Mouse (Mus musculus) limb, embryonic 14.5 days (tissue): Measurements from ENCODE around the gene Cdh5. TPM values are rescaled to one million over a fixed set of nuclear protein-coding genes. Genes with fewer than 3 reads are reported as not detected.
"Not testable (repeated sequence)": the region's sequence is repeated elsewhere in the genome, so short reads cannot be mapped to it uniquely, and the experiment has no call there.

Source experiments
- ATAC-seq: fragments of 200-750 bp; cut with Nextera tagmentation; 2 replicates; pipeline ENCODE4 v1.8.0; 2017; ENCODE audit warnings: low read depth, moderate number of reproducible peaks, moderate TSS enrichment; ENCODE audit not compliant: low FRiP score
- DNase-seq: peaks from one replicate; pipeline ENCODE4 v3.0.0-alpha.2; 2015; ENCODE audit warnings: low spot score
- H3K27ac ChIP-seq: fragments of 300-500 bp; sonication (generic); replicated peaks from 2 replicates; pipeline ENCODE4 v1.5.1; 2014; ENCODE audit warnings: low read depth, mild to moderate bottlenecking, low read length, moderate library complexity, mixed read lengths
- H3K27me3 ChIP-seq: fragments of 300-500 bp; sonication (generic); 2 replicates; pipeline ENCODE4 v1.6.1; 2014; ENCODE audit warnings: low read length, mixed read lengths; ENCODE audit not compliant: control insufficient read depth, insufficient read depth
- H3K36me3 ChIP-seq: fragments of 300-500 bp; sonication (generic); 2 replicates; pipeline ENCODE4 v1.6.1; 2014; ENCODE audit warnings: mild to moderate bottlenecking, low read length, moderate library complexity, mixed read lengths; ENCODE audit not compliant: control insufficient read depth, insufficient read depth
- H3K4me1 ChIP-seq: fragments of 300-500 bp; sonication (generic); 2 replicates; pipeline ENCODE4 v1.6.1; 2014; ENCODE audit warnings: antibody characterized with exemption, low read length, mixed read lengths; ENCODE audit not compliant: control insufficient read depth, insufficient read depth
- H3K4me2 ChIP-seq: fragments of 300-500 bp; sonication (generic); replicated peaks from 2 replicates; pipeline ENCODE4 v1.6.1; 2014; ENCODE audit warnings: low read depth, mild to moderate bottlenecking, low read length, moderate library complexity; ENCODE audit not compliant: severe bottlenecking
- H3K4me3 ChIP-seq: fragments of 300-500 bp; sonication (generic); replicated peaks from 2 replicates; pipeline ENCODE4 v1.5.1; 2014; ENCODE audit warnings: low read length
- H3K9ac ChIP-seq: fragments of 300-500 bp; sonication (generic); 2 replicates; pipeline ENCODE4 v1.6.1; 2014; ENCODE audit warnings: mild to moderate bottlenecking, low read depth, low read length, moderate library complexity; ENCODE audit not compliant: severe bottlenecking
- H3K9me3 ChIP-seq: fragments of 300-500 bp; sonication (generic); 2 replicates; pipeline ENCODE4 v1.6.1; 2016; ENCODE audit warnings: low read length; ENCODE audit not compliant: control insufficient read depth
- POLR2A ChIP-seq: fragments of 200-500 bp; IDR thresholded peaks from 2 replicates; pipeline ENCODE4 v1.8.0; 2012; ENCODE audit warnings: inconsistent platforms, mild to moderate bottlenecking, moderate library complexity, borderline replicate concordance; ENCODE audit not compliant: insufficient read depth, insufficient read length; ENCODE audit errors: extremely low read depth
- WGBS: fragments of 180-500 bp; shearing (Covaris S2); extraction: QIAGEN DNeasy Blood & Tissue Kit; methylation state at CpG from one replicate; pipeline ENCODE4 v1.1.7; 2014; 5-methylcytosine and 5-hydroxymethylcytosine counted together
- polyA plus RNA-seq, 2 experiments: library from polyadenylated mRNA; depleted of rRNA in 1 of 2; stranded (reverse) in 1 of 2; unstranded in 1 of 2; fragments of >200 nt; fragmentation: Nextera tagmentation in 1 of 2; extraction: Ambion mirVana in 1 of 2; gene quantifications; 2 replicates each; pipeline versions ENCODE4 v1.2.1 to v1.2.3; 2012 to 2014

Gene Cdh5
- polyA plus RNA-seq, 2 experiments, result 34.6 to 58.0 TPM

DNA sequence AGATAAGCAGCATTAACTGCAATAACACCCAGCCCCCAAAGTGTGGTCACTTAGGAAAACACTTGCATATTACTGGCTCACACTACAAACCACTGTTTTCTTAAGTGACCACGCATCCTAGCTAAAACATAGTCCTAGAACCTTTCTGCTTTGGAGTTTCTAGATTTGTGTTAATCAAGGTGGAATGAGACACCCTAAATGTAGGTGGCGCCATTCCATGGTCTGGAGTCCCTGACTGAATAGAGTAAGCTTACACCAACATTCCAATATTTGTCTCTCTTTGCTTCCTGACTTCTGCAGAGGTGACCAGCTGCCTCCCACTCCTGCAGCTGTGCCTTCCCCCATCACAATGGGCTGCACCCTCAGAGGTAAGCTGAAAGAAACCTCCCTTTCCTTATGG is 14.8 kb upstream of the Cdh5 start:
- Histone ChIP-seq H3K4me2 (no peak overlapping the region), H3K4me3 (no peak overlapping the region), H3K27ac (no peak overlapping the region), H3K4me1 (no peaks in the 10 kb centered on the region; the same call in 1 of the 2 replicates), H3K9me3 (no peaks in the 10 kb centered on the region), H3K9ac (no peak overlapping the region), H3K36me3 (no peaks in the 10 kb centered on the region), H3K27me3 (no peaks in the 10 kb centered on the region)
- ATAC-seq (no peak), DNase-seq (no peak)
- WGBS, result 70% methylated on average over 2 of the region's 2 CpGs
- TF ChIP-seq POLR2A, result no peak

DNA sequence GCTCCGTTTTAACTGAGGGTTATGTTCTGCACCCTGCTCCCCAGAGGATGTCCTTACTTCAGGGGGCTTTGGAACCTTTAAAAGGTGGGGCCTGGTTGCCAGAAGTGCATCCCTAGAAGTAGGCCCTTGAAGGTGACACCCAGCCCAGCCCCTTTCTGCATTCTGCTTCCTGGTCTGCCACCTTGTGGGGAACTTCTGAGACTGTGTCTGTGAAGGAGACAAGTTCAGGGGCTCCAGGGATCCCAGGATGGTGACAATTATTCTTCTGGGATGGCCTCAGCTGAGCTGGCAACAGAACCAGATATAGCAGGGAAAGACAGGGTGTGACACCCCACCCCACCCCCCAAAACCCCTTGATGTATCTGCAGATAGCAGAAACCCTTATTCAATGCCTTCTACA is 14.3 kb upstream of the Cdh5 start:
- DNase-seq (no peak), ATAC-seq (no peak)
- Histone ChIP-seq H3K4me3 (no peak overlapping the region), H3K27ac (no peak overlapping the region), H3K9me3 (no peaks in the 10 kb centered on the region), H3K27me3 (no peaks in the 10 kb centered on the region), H3K4me1 (no peaks in the 10 kb centered on the region; the same call in 1 of the 2 replicates), H3K36me3 (no peaks in the 10 kb centered on the region), H3K9ac (no peak overlapping the region), H3K4me2 (no peak overlapping the region)
- no peak for TF ChIP-seq POLR2A
- WGBS, result 37% methylated on average over 1 of the region's 1 CpGs

DNA sequence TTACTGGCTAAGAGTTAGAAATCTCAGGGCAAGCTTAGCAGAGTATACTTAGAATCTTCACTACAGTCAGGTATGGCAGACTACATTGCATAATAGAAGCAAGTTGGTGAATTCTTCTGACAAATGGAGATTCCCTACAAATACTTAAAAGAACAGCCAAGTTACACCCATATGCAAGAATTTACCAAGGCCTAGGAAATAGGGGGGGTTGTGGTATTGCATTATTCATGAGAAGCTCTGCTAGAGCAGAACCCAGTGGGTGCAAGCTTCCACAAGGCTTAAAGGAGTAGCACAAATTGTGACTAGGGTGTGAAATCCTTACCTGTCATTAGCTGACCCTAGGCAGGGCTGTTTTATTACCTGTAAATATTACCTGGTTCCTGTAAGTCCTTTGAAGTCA is 13.5 kb upstream of the Cdh5 start:
- H3K9ac ChIP-seq, result not testable (repeated sequence)

DNA sequence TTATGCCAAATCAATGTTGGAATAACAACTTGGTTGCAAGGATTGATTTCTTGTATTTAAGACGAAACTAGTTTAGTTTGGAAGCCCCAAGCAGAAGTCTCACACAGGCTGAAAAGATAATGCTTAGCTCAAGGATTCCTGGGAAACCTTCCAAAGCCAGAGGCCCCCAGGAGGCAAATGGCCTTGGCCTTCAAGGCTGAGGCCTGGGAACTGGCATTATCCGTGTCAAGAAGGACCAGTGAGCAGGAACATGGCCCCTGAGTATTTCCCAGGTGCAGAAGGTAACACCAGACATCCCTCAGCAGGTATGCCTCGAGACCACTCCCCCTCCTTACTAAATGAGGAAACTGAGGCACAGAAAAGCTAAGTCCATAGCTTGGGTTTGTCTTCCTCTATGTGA is 12.5 kb upstream of the Cdh5 start:
- no peaks in the 10 kb centered on the region for H3K9me3 ChIP-seq
- H3K27ac ChIP-seq, result no peak overlapping the region
- H3K36me3 ChIP-seq, result no peaks in the 10 kb centered on the region
- 75% methylated on average over 3 of the region's 3 CpGs for WGBS
- no peaks in the 10 kb centered on the region for H3K27me3 ChIP-seq
- ATAC-seq (no peak), DNase-seq (no peak)
- H3K4me2 ChIP-seq, result no peak overlapping the region
- no peak for TF ChIP-seq POLR2A
- no peaks in the 10 kb centered on the region; the same call in 1 of the 2 replicates for H3K4me1 ChIP-seq
- no peak overlapping the region for H3K9ac ChIP-seq
- H3K4me3 ChIP-seq, result no peak overlapping the region

More for the DNA sequence above, 13.5 kb upstream of the Cdh5 start:
- ATAC-seq, H3K27ac ChIP-seq, H3K4me2 ChIP-seq, H3K27me3 ChIP-seq, H3K9me3 ChIP-seq, H3K36me3 ChIP-seq, H3K4me3 ChIP-seq, H3K4me1 ChIP-seq, DNase-seq: not testable (repeated sequence)

DNA sequence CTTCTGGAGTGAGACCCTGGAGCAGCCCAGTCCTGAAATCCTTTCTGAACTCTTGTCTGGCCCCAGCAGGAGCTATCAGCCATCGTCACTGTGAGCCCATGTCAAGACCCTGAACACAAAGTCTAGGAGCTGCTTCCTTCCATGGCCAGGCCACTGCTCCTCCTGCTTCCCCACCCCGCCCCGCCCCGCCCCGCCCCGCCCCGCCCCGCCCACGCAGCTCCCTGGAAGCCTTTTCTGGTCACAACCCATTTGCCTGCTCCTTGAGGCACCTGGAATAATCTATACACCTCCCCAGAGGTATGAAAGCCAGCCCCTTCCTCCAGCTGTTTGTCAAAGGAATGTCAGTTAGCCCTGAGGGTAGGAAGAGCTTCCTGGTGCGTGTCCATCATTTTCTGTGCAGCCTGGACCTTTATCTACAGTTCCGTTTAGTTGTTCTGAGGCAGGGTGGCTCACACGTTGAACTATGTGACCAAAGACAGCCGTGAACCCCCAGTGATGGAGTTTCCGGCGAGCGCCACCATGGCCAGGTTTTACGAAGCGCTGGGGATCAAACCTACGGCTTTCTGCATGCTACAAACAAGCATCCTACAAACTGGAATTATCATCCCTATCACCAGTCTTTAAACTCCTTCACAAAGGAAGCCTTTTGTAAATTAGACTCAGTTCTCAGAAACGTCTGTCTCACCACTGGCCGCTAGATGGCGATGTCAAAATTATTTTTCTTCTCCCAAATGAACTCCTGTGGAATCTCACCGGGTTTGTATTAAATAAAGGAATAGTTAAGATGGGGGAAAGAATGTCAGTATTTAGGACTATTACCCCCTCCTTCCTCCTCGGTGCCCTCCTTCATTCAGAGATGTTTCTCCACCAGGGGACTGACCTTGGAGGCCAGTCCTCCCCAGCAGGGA is 10.2 kb upstream of the Cdh5 start:
- H3K9ac ChIP-seq, H3K4me1 ChIP-seq, H3K4me3 ChIP-seq, H3K36me3 ChIP-seq, H3K9me3 ChIP-seq, H3K27ac ChIP-seq, H3K27me3 ChIP-seq, ATAC-seq: not testable (repeated sequence)
- WGBS, result 10% methylated on average over 24 of the region's 24 CpGs
- H3K4me2 ChIP-seq, result peak overlapping the region; percentile 35
- peak; percentile 67 for DNase-seq
